Mouse (Mus musculus) kidney, embryonic 16.5 days (tissue): ENCODE measurements around the gene Mns1. TPM values are rescaled to one million over a fixed set of nuclear protein-coding genes. Genes with fewer than 3 reads are reported as not detected.
A peak's percentile ranks its signal among the peaks of the same experiment; 100 is the strongest.

Experiments used
- ATAC-seq: fragments of 200-750 bp; cut with Nextera tagmentation; 2 replicates; pipeline ENCODE4 v1.8.0; 2017; ENCODE audit warnings: moderate TSS enrichment; ENCODE audit not compliant: low FRiP score, low TSS enrichment
- H3K27ac ChIP-seq: fragments of 300-500 bp; sonication (generic); 2 replicates; pipeline ENCODE4 v1.5.1; 2014; ENCODE audit warnings: low read length
- H3K27me3 ChIP-seq: fragments of 300-500 bp; sonication (generic); 2 replicates; pipeline ENCODE4 v1.6.1; 2014; ENCODE audit warnings: low read length, control low read depth, mixed read lengths; ENCODE audit not compliant: insufficient read depth
- H3K36me3 ChIP-seq: fragments of 300-500 bp; sonication (generic); 2 replicates; pipeline ENCODE4 v1.6.1; 2014; ENCODE audit warnings: low read length, control low read depth, mixed read lengths; ENCODE audit not compliant: insufficient read depth
- H3K4me1 ChIP-seq: fragments of 300-500 bp; sonication (generic); 2 replicates; pipeline ENCODE4 v1.6.1; 2014; ENCODE audit warnings: low read length, control low read depth, mixed read lengths; ENCODE audit not compliant: insufficient read depth
- H3K4me2 ChIP-seq: fragments of 300-500 bp; sonication (generic); replicated peaks from 2 replicates; pipeline ENCODE4 v1.6.1; 2014; ENCODE audit warnings: low read depth, low read length
- H3K4me3 ChIP-seq: fragments of 300-500 bp; sonication (generic); 2 replicates; pipeline ENCODE4 v1.5.1; 2014; ENCODE audit warnings: mild to moderate bottlenecking, low read length
- H3K9ac ChIP-seq: fragments of 300-500 bp; sonication (generic); replicated peaks from 2 replicates; pipeline ENCODE4 v1.6.1; 2014; ENCODE audit warnings: low read length
- H3K9me3 ChIP-seq: fragments of 300-500 bp; sonication (generic); 2 replicates; pipeline ENCODE4 v1.6.1; 2016; ENCODE audit warnings: low read length, control low read depth
- WGBS: fragments of 180-500 bp; shearing (Covaris S2); extraction: QIAGEN DNeasy Blood & Tissue Kit; methylation state at CpG from one replicate; pipeline ENCODE4 v1.1.7; 2014; 5-methylcytosine and 5-hydroxymethylcytosine counted together
- polyA plus RNA-seq: library from polyadenylated mRNA; unstranded; fragments of >200 nt; fragmentation: Nextera tagmentation; extraction: Ambion mirVana; gene quantifications from 2 replicates; pipeline ENCODE4 v1.2.1, GENCODE M21; 2015

The Mns1 gene
- polyA plus RNA-seq, 1 experiment from 2014 or later = 25.3 TPM

DNA sequence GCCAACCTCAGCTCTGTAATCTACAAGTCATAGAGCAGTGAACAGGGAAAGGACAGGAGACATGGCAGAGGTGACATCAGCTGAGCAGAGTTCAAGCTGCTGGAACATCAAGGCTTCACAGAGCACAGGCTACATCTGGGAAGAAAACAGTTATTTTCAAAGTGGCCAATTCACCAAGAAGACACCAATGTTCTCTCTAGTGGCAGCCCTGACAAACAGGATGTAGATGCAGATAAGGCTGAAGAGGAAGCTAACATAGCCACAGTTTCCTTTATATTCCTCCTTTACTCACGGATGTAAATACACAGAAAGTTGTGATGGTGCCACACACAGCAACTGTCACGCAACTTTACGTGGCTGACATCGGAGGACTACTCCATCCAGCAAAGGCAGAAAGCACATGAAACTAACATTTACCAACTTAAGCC lies 28.0 kb downstream of the Mns1 start:
- no peaks in the 10 kb centered on the region for H3K9me3 ChIP-seq
- no peaks in the 10 kb centered on the region for H3K4me1 ChIP-seq
- no peak overlapping the region for H3K27ac ChIP-seq
- no peak overlapping the region for H3K4me2 ChIP-seq
- H3K4me3 ChIP-seq = no peak overlapping the region
- H3K9ac ChIP-seq = no peak overlapping the region
- no peak for ATAC-seq
- H3K27me3 ChIP-seq = no peaks in the 10 kb centered on the region
- H3K36me3 ChIP-seq = 0 out of 2 replicates have a peak, but pooled peaks cover 3% of the 10 kb centered on the region
- WGBS = 84% methylated on average over 4 of the region's 4 CpGs

- H3K4me2 ChIP-seq = no peak overlapping the region
- H3K27ac ChIP-seq = no peak overlapping the region
- peaks cover 4% of the 10 kb centered on the region; the same call in 1 of the 2 replicates for H3K36me3 ChIP-seq
- H3K9me3 ChIP-seq = no peaks in the 10 kb centered on the region
- 71% methylated on average over 11 of the region's 11 CpGs for WGBS
- no peaks in the 10 kb centered on the region for H3K27me3 ChIP-seq
- ATAC-seq = no peak
- no peaks in the 10 kb centered on the region for H3K4me1 ChIP-seq
- H3K9ac ChIP-seq = no peak overlapping the region
- H3K4me3 ChIP-seq = no peak overlapping the region
These were observed 30.0 kb downstream of the Mns1 start for GRCm38 (mm10) chr9:72467551-72468407.

GRCm38 (mm10) chr9:72468616-72469015 lies 30.8 kb downstream of the Mns1 start:
- WGBS = 90% methylated on average over 10 of the region's 10 CpGs
- ATAC-seq = no peak
- H3K27ac ChIP-seq = no peak overlapping the region

GRCm38 (mm10) chr9:72469851-72470250 lies 32.0 kb downstream of the Mns1 start:
- no peaks in the 10 kb centered on the region for H3K9me3 ChIP-seq
- peaks cover 12% of the 10 kb centered on the region for H3K36me3 ChIP-seq
- 100% methylated on average over 1 of the region's 1 CpGs for WGBS
- no peak overlapping the region for H3K4me3 ChIP-seq
- H3K27ac ChIP-seq = no peak overlapping the region
- H3K4me2 ChIP-seq = no peak overlapping the region
- H3K27me3 ChIP-seq = no peaks in the 10 kb centered on the region
- no peak for ATAC-seq
- no peaks in the 10 kb centered on the region for H3K4me1 ChIP-seq
- no peak overlapping the region for H3K9ac ChIP-seq

More at GRCm38 (mm10) chr9:72468616-72469015, 30.8 kb downstream of the Mns1 start:
- Histone ChIP-seq H3K4me1 (no peaks in the 10 kb centered on the region), H3K4me2 (no peak overlapping the region), H3K9me3 (no peaks in the 10 kb centered on the region), H3K4me3 (no peak overlapping the region), H3K9ac (no peak overlapping the region), H3K36me3 (peaks cover 11% of the 10 kb centered on the region), H3K27me3 (no peaks in the 10 kb centered on the region)

DNA sequence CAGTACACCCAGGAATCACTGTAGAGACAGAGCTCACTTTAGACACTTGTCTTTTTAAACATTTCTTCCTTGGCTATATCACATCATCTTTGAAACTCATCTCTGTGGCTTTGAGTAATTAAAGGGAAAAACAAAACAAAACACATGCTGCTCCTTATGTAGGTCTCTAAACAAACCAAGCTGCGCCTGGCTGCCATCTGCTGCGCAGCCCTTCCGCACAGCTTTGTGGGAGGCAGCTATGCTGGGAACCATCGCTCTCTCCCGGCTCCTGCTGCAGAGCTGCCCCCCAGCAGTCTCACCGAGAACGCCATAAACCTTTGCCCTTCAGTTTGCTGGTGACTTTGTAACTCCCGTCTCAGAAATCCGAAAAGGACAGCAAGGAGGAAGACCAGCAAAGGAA lies 37.7 kb downstream of the Mns1 start:
- Histone ChIP-seq H3K4me3 (no peak overlapping the region), H3K27ac (no peak overlapping the region), H3K4me1 (no peaks in the 10 kb centered on the region), H3K27me3 (no peaks in the 10 kb centered on the region), H3K9me3 (no peaks in the 10 kb centered on the region), H3K36me3 (peaks cover 34% of the 10 kb centered on the region), H3K4me2 (no peak overlapping the region), H3K9ac (no peak overlapping the region)
- 59% methylated on average over 9 of the region's 9 CpGs for WGBS
- ATAC-seq = no peak

DNA sequence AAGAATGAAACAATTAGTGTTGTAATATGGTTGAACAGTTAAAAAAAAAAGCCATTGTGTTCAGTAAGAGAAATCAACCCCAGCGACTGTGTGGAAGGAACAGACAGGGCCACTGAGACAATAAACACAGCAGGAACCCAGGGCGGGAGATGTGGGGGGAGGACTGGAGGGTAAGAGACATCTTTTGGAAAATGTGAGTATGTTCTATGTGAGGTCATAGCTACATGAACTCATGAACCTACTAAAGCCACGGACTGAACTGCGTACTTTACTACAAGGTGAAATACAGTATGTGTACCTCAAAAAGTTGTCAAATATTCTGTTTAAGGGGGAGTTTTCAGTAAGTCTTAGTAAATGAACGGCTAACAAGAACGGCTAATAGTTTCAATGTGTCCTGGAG lies 39.5 kb downstream of the Mns1 start:
- WGBS = 73% methylated on average over 6 of the region's 6 CpGs

GRCm38 (mm10) chr9:72479276-72479675 lies 41.5 kb downstream of the Mns1 start:
- H3K27me3 ChIP-seq = no peaks in the 10 kb centered on the region
- no peak for ATAC-seq
- H3K27ac ChIP-seq = no peak overlapping the region
- H3K4me2 ChIP-seq = no peak overlapping the region
- H3K9me3 ChIP-seq = no peaks in the 10 kb centered on the region
- no peak overlapping the region for H3K4me3 ChIP-seq
- peaks cover 37% of the 10 kb centered on the region for H3K36me3 ChIP-seq
- 75% methylated on average over 1 of the region's 1 CpGs for WGBS
- no peak overlapping the region for H3K9ac ChIP-seq
- H3K4me1 ChIP-seq = no peaks in the 10 kb centered on the region

More for the DNA sequence above, 39.5 kb downstream of the Mns1 start:
- Histone ChIP-seq H3K4me1 (no peaks in the 10 kb centered on the region), H3K27me3 (no peaks in the 10 kb centered on the region), H3K9me3 (no peaks in the 10 kb centered on the region), H3K4me3 (no peak overlapping the region), H3K27ac (no peak overlapping the region), H3K4me2 (no peak overlapping the region), H3K9ac (no peak overlapping the region), H3K36me3 (peaks cover 46% of the 10 kb centered on the region)
- no peak for ATAC-seq

GRCm38 (mm10) chr9:72488523-72488922 lies 50.7 kb downstream of the Mns1 start:
- ATAC-seq = no peak
- H3K4me1 ChIP-seq = peaks cover 10% of the 10 kb centered on the region
- no peak overlapping the region for H3K27ac ChIP-seq
- peaks cover 8% of the 10 kb centered on the region; the same call in 1 of the 2 replicates for H3K36me3 ChIP-seq
- H3K4me3 ChIP-seq = no peak overlapping the region
- no peak overlapping the region for H3K4me2 ChIP-seq
- H3K9me3 ChIP-seq = no peaks in the 10 kb centered on the region
- H3K9ac ChIP-seq = no peak overlapping the region
- H3K27me3 ChIP-seq = no peaks in the 10 kb centered on the region

DNA sequence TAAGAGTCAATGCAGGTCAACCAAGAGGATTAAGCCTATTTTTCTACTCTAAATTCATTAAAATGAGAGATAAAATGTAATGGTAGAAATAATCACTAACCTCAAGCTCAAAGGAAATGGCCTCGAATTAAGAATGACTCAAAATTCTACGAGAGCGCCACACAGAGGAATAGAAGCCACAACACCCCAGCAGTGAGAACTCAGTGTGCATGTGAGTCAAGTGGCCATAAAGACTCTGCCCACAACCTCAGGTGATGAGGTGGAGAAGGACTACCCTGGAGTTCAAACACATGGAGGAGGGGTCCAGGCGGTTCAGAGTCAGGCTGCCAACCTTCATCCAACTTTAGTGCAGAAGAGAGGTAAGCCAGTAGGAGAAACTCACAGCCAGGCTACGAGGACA lies 51.3 kb downstream of the Mns1 start:
- Histone ChIP-seq H3K27me3 (no peaks in the 10 kb centered on the region), H3K9ac (no peak overlapping the region), H3K4me2 (no peak overlapping the region), H3K9me3 (no peaks in the 10 kb centered on the region), H3K4me3 (no peak overlapping the region), H3K4me1 (peaks cover 10% of the 10 kb centered on the region), H3K36me3 (peaks cover 8% of the 10 kb centered on the region; the same call in 1 of the 2 replicates), H3K27ac (no peak overlapping the region)
- WGBS = 88% methylated on average over 5 of the region's 5 CpGs
- no peak for ATAC-seq

- Histone ChIP-seq H3K36me3 (peaks cover 2% of the 10 kb centered on the region; the same call in 1 of the 2 replicates), H3K9ac (peak overlapping the region; percentile 84), H3K27ac (peak overlapping the region; percentile 88), H3K4me1 (peaks cover 10% of the 10 kb centered on the region), H3K27me3 (no peaks in the 10 kb centered on the region), H3K4me2 (peak overlapping the region; percentile 77), H3K9me3 (no peaks in the 10 kb centered on the region), H3K4me3 (peak overlapping the region; percentile 79)
- under 1% methylated on average over 32 of the region's 32 CpGs for WGBS
- peak; percentile 97 for ATAC-seq
These were observed 53.9 kb downstream of the Mns1 start for GRCm38 (mm10) chr9:72491559-72492193.
